Mouse (Mus musculus) ES-Bruce4 (cell line): ENCODE measurements around the gene Zdhhc14.

Source experiments
- CTCF ChIP-seq: IDR thresholded peaks from one replicate; pipeline ENCODE4 v1.8.1; 2011; ENCODE audit warnings: low read depth, low read length
- POLR2A ChIP-seq: IDR thresholded peaks from one replicate; pipeline ENCODE4 v1.8.1; 2011; ENCODE audit warnings: low read length; ENCODE audit not compliant: insufficient read depth

GRCm38 (mm10) chr17:5629651-5630050 lies 137.3 kb downstream of the Zdhhc14 start:
- no peak for TF ChIP-seq POLR2A
- TF ChIP-seq CTCF, result no peak
